Mouse (Mus musculus) stomach, postnatal 0 days (tissue): ENCODE measurements around the gene Eme2.

Source experiments
- CTCF ChIP-seq: IDR thresholded peaks from 2 replicates; pipeline ENCODE4 v1.5.1; 2016; ENCODE audit warnings: antibody characterized with exemption, low read depth, mild to moderate bottlenecking, moderate library complexity
- EP300 ChIP-seq: optimal IDR thresholded peaks from 2 replicates; pipeline ENCODE3; 2016; ENCODE audit warnings: antibody characterized with exemption

- TF ChIP-seq CTCF (no peak), EP300 (no peak)
Observed at GRCm38 (mm10) chr17:24855838-24856464, 38.9 kb downstream of the Eme2 start.
